Mouse (Mus musculus) heart, adult 2 months (tissue): ENCODE data around the gene Gm5678. TPM values are rescaled to one million over a fixed set of nuclear protein-coding genes. Genes with fewer than 3 reads are reported as not detected.

Experiments
- DNase-seq, 2 experiments: peaks; one replicate each; pipeline ENCODE4 v3.0.0; 2021
- H3K27ac ChIP-seq: fragments of 200-600 bp; 2 replicates; pipeline ENCODE4 v1.8.1; 2022
- H3K27me3 ChIP-seq: fragments of 200-500 bp; 2 replicates; pipeline ENCODE4 v1.6.1; 2012; ENCODE audit warnings: mild to moderate bottlenecking, low read length, inconsistent platforms, mixed read lengths; ENCODE audit not compliant: control insufficient read depth, insufficient read depth
- H3K36me3 ChIP-seq: fragments of 200-500 bp; 2 replicates; pipeline ENCODE4 v1.6.1; 2012; ENCODE audit warnings: low read length, inconsistent platforms; ENCODE audit not compliant: control insufficient read depth, insufficient read depth
- H3K4me1 ChIP-seq: fragments of 200-500 bp; 2 replicates; pipeline ENCODE4 v1.6.1; 2011; ENCODE audit warnings: low read length; ENCODE audit not compliant: control insufficient read depth, insufficient read depth
- H3K4me3 ChIP-seq: fragments of 200-600 bp; 2 replicates; pipeline ENCODE4 v1.8.1; 2022
- H3K79me2 ChIP-seq: fragments of 200-500 bp; replicated peaks from 2 replicates; pipeline ENCODE4 v1.6.1; 2012; ENCODE audit warnings: mild to moderate bottlenecking, inconsistent platforms, low read length, moderate library complexity, mixed read lengths; ENCODE audit not compliant: control insufficient read depth, insufficient read depth
- H3K9ac ChIP-seq: fragments of 200-500 bp; 2 replicates; pipeline ENCODE4 v1.6.1; 2012; ENCODE audit warnings: low read depth, mild to moderate bottlenecking, control low read depth, inconsistent platforms, low read length, mixed read lengths
- CTCF ChIP-seq: fragments of 200-600 bp; IDR thresholded peaks from 2 replicates; pipeline ENCODE4 v1.8.1; 2022; ENCODE audit warnings: antibody characterized with exemption, mild to moderate bottlenecking, moderate library complexity
- EP300 ChIP-seq: fragments of 200-500 bp; IDR thresholded peaks from 2 replicates; pipeline ENCODE4 v1.6.1; 2011; ENCODE audit warnings: low read depth, low read length, control low read depth; ENCODE audit not compliant: insufficient read depth
- POLR2A ChIP-seq: fragments of 200-500 bp; IDR thresholded peaks from 2 replicates; pipeline ENCODE4 v1.6.1; 2011; ENCODE audit warnings: mild to moderate bottlenecking, low read depth, low read length, control low read depth; ENCODE audit not compliant: insufficient read depth
- WGBS: fragments of 180-500 bp; shearing (Covaris S2); methylation state at CpG from one replicate; pipeline ENCODE4 v1.1.7; 2018; 5-methylcytosine and 5-hydroxymethylcytosine counted together
- intact Hi-C: fragments of 180-260 bp; cut with DNase I; formaldehyde crosslinking; loops from one replicate; pipeline ENCODE4 v1.15.1; 2025
- polyA plus RNA-seq: library from polyadenylated mRNA; depleted of rRNA; stranded (reverse); fragments of >200 nt; gene quantifications from 2 replicates; pipeline ENCODE4 v1.2.3, GENCODE M21; 2012
- total RNA-seq, 2 experiments: library from RNA; stranded (reverse); gene quantifications; 2 replicates each; pipeline ENCODE4 v1.2.3; 2021

Gene Gm5678
- total and polyA plus RNA-seq, 3 experiments: 1.6 to 2.5 TPM; not detected in 1

- peak within 1 kb of the TSS; percentile 96; the same call in 1 of the 2 replicates for H3K4me3 ChIP-seq
- DNase-seq: no peak
- no peak within 1 kb of the TSS; the same call in 1 of the 2 replicates for H3K27ac ChIP-seq
- intact Hi-C loops: loop anchor here (5.0 kb wide), 1 partner anchor 227 kb away; the partner anchor contains the start of gene Morc3
- H3K36me3 ChIP-seq: no peaks in the 10 kb centered on the region
- no peak within 1 kb of the TSS; the same call in 1 of the 2 replicates for H3K9ac ChIP-seq
- H3K79me2 ChIP-seq: no peaks in the 10 kb centered on the region
- TF ChIP-seq EP300 (no peak), CTCF (no peak), POLR2A (no peak)
- peaks cover 3% of the 10 kb centered on the region for H3K4me1 ChIP-seq
- no peaks in the 10 kb centered on the region for H3K27me3 ChIP-seq
- 68% methylated on average over 4 of the region's 4 CpGs for WGBS
Observed at GRCm38 (mm10) chr16:93605553-93605952, 22.3 kb upstream of the Gm5678 start, which contains the start of gene Cbr1. Gene Cbr1, plus strand, starts transcription at chr16:93605853.

GRCm38 (mm10) chr16:93606146-93606545 is 21.8 kb upstream of the Gm5678 start:
- intact Hi-C loops: loop anchor here (5.0 kb wide), 1 partner anchor 226 kb away; the partner anchor contains the start of gene Morc3
- no peak for TF ChIP-seq POLR2A
- Histone ChIP-seq H3K79me2 (no peaks in the 10 kb centered on the region), H3K4me3 (no peak overlapping the region), H3K27ac (no peak overlapping the region), H3K4me1 (peaks cover 3% of the 10 kb centered on the region), H3K9ac (no peak overlapping the region), H3K36me3 (no peaks in the 10 kb centered on the region), H3K27me3 (no peaks in the 10 kb centered on the region)
- DNase-seq: no peak
- 95% methylated on average over 7 of the region's 7 CpGs for WGBS

- Histone ChIP-seq H3K9ac (peak overlapping the region; percentile 93), H3K27me3 (no peaks in the 10 kb centered on the region), H3K79me2 (no peaks in the 10 kb centered on the region), H3K4me3 (peak overlapping the region; percentile 86), H3K36me3 (no peaks in the 10 kb centered on the region), H3K27ac (peak overlapping the region; percentile 75), H3K4me1 (peaks cover 3% of the 10 kb centered on the region)
- peak; percentile 89 to 91 for DNase-seq
- intact Hi-C loops: loop anchor here (5.0 kb wide), 1 partner anchor 225 kb away; the partner anchor contains the start of gene Morc3
- under 1% methylated on average over 32 of the region's 32 CpGs for WGBS
- TF ChIP-seq POLR2A: peak; percentile 93
- TF ChIP-seq CTCF: no peak
- peak; percentile 65; the same call in 1 of the 2 replicates for TF ChIP-seq EP300
Observed at GRCm38 (mm10) chr16:93607669-93608101, 20.2 kb upstream of the Gm5678 start.

GRCm38 (mm10) chr16:93608731-93609130 is 19.2 kb upstream of the Gm5678 start:
- Histone ChIP-seq H3K79me2 (no peaks in the 10 kb centered on the region), H3K27me3 (no peaks in the 10 kb centered on the region), H3K4me1 (peaks cover 3% of the 10 kb centered on the region), H3K27ac (no peak overlapping the region), H3K4me3 (no peak overlapping the region), H3K36me3 (no peaks in the 10 kb centered on the region), H3K9ac (no peak overlapping the region)
- WGBS: 75% methylated on average over 8 of the region's 8 CpGs
- DNase-seq: no peak
- intact Hi-C loops: loop anchor here (5.0 kb wide), 1 partner anchor 224 kb away; the partner anchor contains the start of gene Morc3
- TF ChIP-seq POLR2A (no peak), CTCF (no peak), EP300 (no peak)

GRCm38 (mm10) chr16:93609796-93610195 is 18.1 kb upstream of the Gm5678 start:
- intact Hi-C loops: loop anchor here (5.0 to 10.0 kb wide), 2 partner anchors 155 to 223 kb away; partner anchors contain the start of gene Morc3
- Histone ChIP-seq H3K9ac (no peak overlapping the region), H3K4me3 (no peak overlapping the region), H3K4me1 (no peaks in the 10 kb centered on the region), H3K27ac (no peak overlapping the region), H3K36me3 (no peaks in the 10 kb centered on the region), H3K27me3 (no peaks in the 10 kb centered on the region), H3K79me2 (no peaks in the 10 kb centered on the region)
- WGBS: 95% methylated on average over 4 of the region's 4 CpGs
- DNase-seq: no peak
- TF ChIP-seq CTCF: no peak
- no peak for TF ChIP-seq POLR2A
- no peak for TF ChIP-seq EP300

- TF ChIP-seq POLR2A: no peak
- TF ChIP-seq EP300: no peak
- TF ChIP-seq CTCF: no peak
Observed at GRCm38 (mm10) chr16:93610961-93611360, 16.9 kb upstream of the Gm5678 start.

More at GRCm38 (mm10) chr16:93610961-93611360, 16.9 kb upstream of the Gm5678 start:
- no peaks in the 10 kb centered on the region for H3K36me3 ChIP-seq
- H3K27ac ChIP-seq: no peak overlapping the region
- intact Hi-C loops: loop anchor here (10.0 kb wide), 1 partner anchor 154 kb away; no protein-coding TSS in a partner anchor
- no peaks in the 10 kb centered on the region for H3K4me1 ChIP-seq
- no peaks in the 10 kb centered on the region for H3K27me3 ChIP-seq
- DNase-seq: no peak
- no peak overlapping the region for H3K9ac ChIP-seq
- WGBS: 95% methylated on average over 4 of the region's 4 CpGs
- no peak overlapping the region for H3K4me3 ChIP-seq
- H3K79me2 ChIP-seq: no peaks in the 10 kb centered on the region
